Mouse (Mus musculus) MEL (cell line): ENCODE results near the gene Ube2e1.

Experiments used
- CTCF ChIP-seq, 3 experiments: IDR thresholded peaks in 2 of 3; conservative IDR thresholded peaks in 1 of 3; 2 replicates each; pipeline ENCODE4 v1.5.1; 2011 to 2012; ENCODE audit warnings: low read length in 3 of 3, low read depth in 2 of 3, mild to moderate bottlenecking in 2 of 3, improper control_type of control experiment in 1 of 3, inconsistent platforms in 1 of 3, mixed read lengths in 1 of 3, moderate library complexity in 1 of 3; ENCODE audit not compliant: control insufficient read depth in 1 of 3, insufficient read depth in 1 of 3, poor library complexity in 1 of 3, severe bottlenecking in 1 of 3
- ELF1 ChIP-seq: IDR thresholded peaks from 2 replicates; pipeline ENCODE4 v1.6.1; 2014; ENCODE audit warnings: low read depth, mild to moderate bottlenecking, inconsistent platforms, low read length, improper control_type of control experiment, moderate library complexity
- MAFK ChIP-seq: IDR thresholded peaks from 2 replicates; pipeline ENCODE4 v1.6.1; 2011; ENCODE audit warnings: low read depth, mild to moderate bottlenecking, low read length, improper control_type of control experiment, borderline replicate concordance
- POLR2A ChIP-seq, 2 experiments: IDR thresholded peaks; 2 replicates each; pipeline ENCODE4 v1.6.1; 2011 to 2012; ENCODE audit warnings: low read length in 2 of 2, mild to moderate bottlenecking in 2 of 2, control low read depth in 1 of 2, improper control_type of control experiment in 1 of 2, low read depth in 1 of 2, moderate library complexity in 1 of 2; ENCODE audit not compliant: control insufficient read depth in 1 of 2, insufficient read depth in 1 of 2, poor library complexity in 1 of 2
- RCOR1 ChIP-seq: IDR thresholded peaks from 2 replicates; pipeline ENCODE4 v1.6.1; 2012; ENCODE audit warnings: low read depth, mild to moderate bottlenecking, inconsistent platforms, low read length, improper control_type of control experiment

- no peak for TF ChIP-seq POLR2A (IDR thresholded peaks at IDR 0.05; ENCODE audit: control insufficient read depth in 1 of 2, insufficient read depth in 1 of 2, low read depth in 1 of 2, low read length in 2 of 2, poor library complexity in 1 of 2)
- TF ChIP-seq ELF1: no peak
- TF ChIP-seq CTCF (IDR thresholded peaks at IDR 0.05 in 2 of 3, conservative IDR thresholded peaks at IDR 0.05 in 1 of 3; ENCODE audit: control insufficient read depth in 1 of 3, insufficient read depth in 1 of 3, low read depth in 2 of 3, low read length in 3 of 3, poor library complexity in 1 of 3, severe bottlenecking in 1 of 3): peak in 1 of 3 experiments; percentile 33; a peak in 2 of 6 replicates
- TF ChIP-seq RCOR1: no peak
- TF ChIP-seq MAFK: no peak
Measured at GRCm38 (mm10) chr14:18326968-18327672, 4.5 kb downstream of the Ube2e1 start.
